Mouse (Mus musculus): ENCODE data around the gene Gm382.

Gm382 gene

GRCm38 (mm10) chrX:127039672-127040071 is at the start of gene Gm382:
TSS of gene Gm382 (plus strand) at chrX:127039972.
- CTCF ChIA-PET, result no interaction called here

- CTCF ChIA-PET, result no interaction called here
These were observed 30.4 kb downstream of the Gm382 start for GRCm38 (mm10) chrX:127070179-127070578.

- CTCF ChIA-PET, result no interaction called here
These were observed 51.5 kb downstream of the Gm382 start for GRCm38 (mm10) chrX:127091282-127091681.

GRCm38 (mm10) chrX:127093036-127093435 is 53.3 kb downstream of the Gm382 start:
- CTCF ChIA-PET, result no interaction called here

GRCm38 (mm10) chrX:127093961-127094360 is 54.2 kb downstream of the Gm382 start:
- CTCF ChIA-PET, result interaction anchor here (0.5 kb wide), 1 partner anchor 263 kb away, joined by 4 read pairs; no protein-coding TSS in a partner anchor

GRCm38 (mm10) chrX:127104341-127104740 is 64.6 kb downstream of the Gm382 start:
- CTCF ChIA-PET, result no interaction called here

Data from spleen, embryonic (tissue).